Mouse (Mus musculus): Measurements from ENCODE around the gene Frrs1l. TPM values are rescaled to one million over a fixed set of nuclear protein-coding genes. Genes with fewer than 3 reads are reported as not detected.

Gene Frrs1l
- polyA plus RNA-seq (2017; shearing (Covaris generic)), result not detected

GRCm38 (mm10) chr4:56990215-56990584 lies at the start of gene Frrs1l:
Gene Frrs1l (minus strand): TSS chr4:56990391.

GRCm38 (mm10) chr4:56946641-56947640 lies 43.2 kb downstream of the Frrs1l start, which contains the start of gene Tmem245:
Gene Tmem245 (minus strand): TSS chr4:56947437.

Other genes starting within 250 kb of the Frrs1l start
- under 1 TPM in 1 of 2 experiments, not detected in 1; 0.48 TPM for gene Actl7b, start 248.9 kb downstream of the Frrs1l start, polyA plus RNA-seq (2017; shearing (Covaris generic))
- gene Actl7a, start 247.0 kb downstream of the Frrs1l start, polyA plus RNA-seq (2017; shearing (Covaris generic)), result not detected
- 10 to 100 TPM; 25.2 to 26.9 TPM for gene Elp1, start 188.1 kb downstream of the Frrs1l start, polyA plus RNA-seq (2017; shearing (Covaris generic))
- gene Fam206a, start 188.0 kb downstream of the Frrs1l start, polyA plus RNA-seq (2017; shearing (Covaris generic)), result 10 to 100 TPM; 14.3 to 18.9 TPM
- gene Ctnnal1, start 125.2 kb downstream of the Frrs1l start, polyA plus RNA-seq (2017; shearing (Covaris generic)), result 1 to 10 TPM in 1 of 2 experiments, under 1 TPM in 1; 0.82 to 1.7 TPM
- 10 to 100 TPM in 1 of 2 experiments, 1 to 10 TPM in 1; 9.1 to 14.0 TPM for gene Tmem245, start 43.0 kb downstream of the Frrs1l start, polyA plus RNA-seq (2017; shearing (Covaris generic))
- gene Epb41l4b, start 153.0 kb upstream of the Frrs1l start, polyA plus RNA-seq (2017; shearing (Covaris generic)), result under 1 TPM in 1 of 2 experiments, not detected in 1; 0.49 TPM

All from activated CD4-positive, CD25-positive, alpha-beta regulatory T cell (primary cell).